Mouse (Mus musculus): ENCODE data around the gene Syn3. TPM values are rescaled to one million over a fixed set of nuclear protein-coding genes. Genes with fewer than 3 reads are reported as not detected.

Gene Syn3
- polyA plus RNA-seq, 1 experiment = 0.18 TPM

GRCm38 (mm10) chr10:86371561-86371960, 127.1 kb downstream of the Syn3 start:
- Histone ChIP-seq H3K4me3 (ENCODE audit: extremely low read depth, insufficient read depth, insufficient read length) (no peak overlapping the region), H3K4me1 (ENCODE audit: control insufficient read depth, insufficient read depth, insufficient read length) (no peaks in the 10 kb centered on the region), H3K36me3 (ENCODE audit: control insufficient read depth, insufficient read depth, low read length) (no peaks in the 10 kb centered on the region), H3K27ac (ENCODE audit: insufficient read depth, low read length) (no peak overlapping the region), H3K27me3 (ENCODE audit: control insufficient read depth, insufficient read depth, low read length) (no peaks in the 10 kb centered on the region)
- no peak for DNase-seq (ENCODE audit: low read depth in 1 of 2, low spot score in 2 of 2)
- TF ChIP-seq CTCF (IDR thresholded peaks at IDR 0.05; ENCODE audit: extremely low read depth, insufficient read depth, insufficient read length, insufficient replicate concordance) (no peak), POLR2A (IDR thresholded peaks at IDR 0.05; ENCODE audit: low read depth, low read length) (no peak)

- H3K4me1 ChIP-seq (ENCODE audit: control insufficient read depth, insufficient read depth, insufficient read length) = no peaks in the 10 kb centered on the region
- H3K36me3 ChIP-seq (ENCODE audit: control insufficient read depth, insufficient read depth, low read length) = no peaks in the 10 kb centered on the region
- no peak for DNase-seq (ENCODE audit: low read depth in 1 of 2, low spot score in 2 of 2)
- no peaks in the 10 kb centered on the region for H3K27me3 ChIP-seq (ENCODE audit: control insufficient read depth, insufficient read depth, low read length)
- H3K4me3 ChIP-seq (ENCODE audit: extremely low read depth, insufficient read depth, insufficient read length) = no peak overlapping the region
- WGBS = 86% methylated on average over 4 of the region's 4 CpGs
- TF ChIP-seq CTCF (IDR thresholded peaks at IDR 0.05; ENCODE audit: extremely low read depth, insufficient read depth, insufficient read length, insufficient replicate concordance) = no peak
- TF ChIP-seq POLR2A (IDR thresholded peaks at IDR 0.05; ENCODE audit: low read depth, low read length) = no peak
- no peak overlapping the region for H3K27ac ChIP-seq (ENCODE audit: insufficient read depth, low read length)
Measured at GRCm38 (mm10) chr10:86369346-86369745, 129.3 kb downstream of the Syn3 start.

GRCm38 (mm10) chr10:86368811-86369210, 129.9 kb downstream of the Syn3 start:
- TF ChIP-seq CTCF (IDR thresholded peaks at IDR 0.05; ENCODE audit: extremely low read depth, insufficient read depth, insufficient read length, insufficient replicate concordance) (no peak), POLR2A (IDR thresholded peaks at IDR 0.05; ENCODE audit: low read depth, low read length) (no peak)
- Histone ChIP-seq H3K4me1 (ENCODE audit: control insufficient read depth, insufficient read depth, insufficient read length) (no peaks in the 10 kb centered on the region), H3K36me3 (ENCODE audit: control insufficient read depth, insufficient read depth, low read length) (no peaks in the 10 kb centered on the region), H3K4me3 (ENCODE audit: extremely low read depth, insufficient read depth, insufficient read length) (no peak overlapping the region), H3K27me3 (ENCODE audit: control insufficient read depth, insufficient read depth, low read length) (no peaks in the 10 kb centered on the region), H3K27ac (ENCODE audit: insufficient read depth, low read length) (no peak overlapping the region)
- DNase-seq (ENCODE audit: low read depth in 1 of 2, low spot score in 2 of 2) = no peak
- 88% methylated on average over 12 of the region's 12 CpGs for WGBS

- H3K36me3 ChIP-seq (ENCODE audit: control insufficient read depth, insufficient read depth, low read length) = no peaks in the 10 kb centered on the region
- H3K4me3 ChIP-seq (ENCODE audit: extremely low read depth, insufficient read depth, insufficient read length) = no peak overlapping the region
- no peak overlapping the region for H3K27ac ChIP-seq (ENCODE audit: insufficient read depth, low read length)
- no peak for DNase-seq (ENCODE audit: low read depth in 1 of 2, low spot score in 2 of 2)
- no peaks in the 10 kb centered on the region for H3K27me3 ChIP-seq (ENCODE audit: control insufficient read depth, insufficient read depth, low read length)
- 84% methylated on average over 4 of the region's 4 CpGs for WGBS
- H3K4me1 ChIP-seq (ENCODE audit: control insufficient read depth, insufficient read depth, insufficient read length) = no peaks in the 10 kb centered on the region
- TF ChIP-seq POLR2A (IDR thresholded peaks at IDR 0.05; ENCODE audit: low read depth, low read length) (no peak), CTCF (IDR thresholded peaks at IDR 0.05; ENCODE audit: extremely low read depth, insufficient read depth, insufficient read length, insufficient replicate concordance) (no peak)
Measured at GRCm38 (mm10) chr10:86367346-86367745, 131.3 kb downstream of the Syn3 start.

GRCm38 (mm10) chr10:86365632-86366092, 133.0 kb downstream of the Syn3 start:
- Histone ChIP-seq H3K4me1 (ENCODE audit: control insufficient read depth, insufficient read depth, insufficient read length) (no peaks in the 10 kb centered on the region), H3K36me3 (ENCODE audit: control insufficient read depth, insufficient read depth, low read length) (no peaks in the 10 kb centered on the region), H3K27ac (ENCODE audit: insufficient read depth, low read length) (no peak overlapping the region), H3K27me3 (ENCODE audit: control insufficient read depth, insufficient read depth, low read length) (no peaks in the 10 kb centered on the region), H3K4me3 (ENCODE audit: extremely low read depth, insufficient read depth, insufficient read length) (no peak overlapping the region)
- TF ChIP-seq CTCF (IDR thresholded peaks at IDR 0.05; ENCODE audit: extremely low read depth, insufficient read depth, insufficient read length, insufficient replicate concordance) (no peak), POLR2A (IDR thresholded peaks at IDR 0.05; ENCODE audit: low read depth, low read length) (no peak)
- DNase-seq (ENCODE audit: low read depth in 1 of 2, low spot score in 2 of 2) = no peak
- WGBS = 59% methylated on average over 5 of the region's 5 CpGs

GRCm38 (mm10) chr10:86363669-86364309, 134.9 kb downstream of the Syn3 start:
- H3K27ac ChIP-seq (ENCODE audit: insufficient read depth, low read length) = no peak overlapping the region
- H3K4me1 ChIP-seq (ENCODE audit: control insufficient read depth, insufficient read depth, insufficient read length) = no peaks in the 10 kb centered on the region
- DNase-seq (ENCODE audit: low read depth in 1 of 2, low spot score in 2 of 2) = no peak
- 86% methylated on average over 8 of the region's 8 CpGs for WGBS
- H3K27me3 ChIP-seq (ENCODE audit: control insufficient read depth, insufficient read depth, low read length) = no peaks in the 10 kb centered on the region
- no peak overlapping the region for H3K4me3 ChIP-seq (ENCODE audit: extremely low read depth, insufficient read depth, insufficient read length)
- no peak for TF ChIP-seq CTCF (IDR thresholded peaks at IDR 0.05; ENCODE audit: extremely low read depth, insufficient read depth, insufficient read length, insufficient replicate concordance)
- TF ChIP-seq POLR2A (IDR thresholded peaks at IDR 0.05; ENCODE audit: low read depth, low read length) = no peak
- no peaks in the 10 kb centered on the region for H3K36me3 ChIP-seq (ENCODE audit: control insufficient read depth, insufficient read depth, low read length)

GRCm38 (mm10) chr10:86359699-86360098, 139.0 kb downstream of the Syn3 start:
- TF ChIP-seq CTCF (IDR thresholded peaks at IDR 0.05; ENCODE audit: extremely low read depth, insufficient read depth, insufficient read length, insufficient replicate concordance) (no peak), POLR2A (IDR thresholded peaks at IDR 0.05; ENCODE audit: low read depth, low read length) (no peak)
- Histone ChIP-seq H3K4me3 (ENCODE audit: extremely low read depth, insufficient read depth, insufficient read length) (no peak overlapping the region), H3K4me1 (ENCODE audit: control insufficient read depth, insufficient read depth, insufficient read length) (no peaks in the 10 kb centered on the region), H3K36me3 (ENCODE audit: control insufficient read depth, insufficient read depth, low read length) (no peaks in the 10 kb centered on the region), H3K27me3 (ENCODE audit: control insufficient read depth, insufficient read depth, low read length) (no peaks in the 10 kb centered on the region), H3K27ac (ENCODE audit: insufficient read depth, low read length) (no peak overlapping the region)
- WGBS = 73% methylated on average over 4 of the region's 4 CpGs
- no peak for DNase-seq (ENCODE audit: low read depth in 1 of 2, low spot score in 2 of 2)
